Mouse (Mus musculus) heart, postnatal 14 days (tissue): ENCODE data around the gene Tpcn1. TPM values are rescaled to one million over a fixed set of nuclear protein-coding genes. Genes with fewer than 3 reads are reported as not detected.

Experiments used
- DNase-seq, 2 experiments: peaks; one replicate each; pipeline ENCODE4 v3.0.0; 2021 to 2022
- intact Hi-C: fragments of 180-260 bp; cut with DNase I; formaldehyde crosslinking; loops from one replicate; pipeline ENCODE4 v1.15.1; 2025
- total RNA-seq, 2 experiments: library from RNA; stranded (reverse); gene quantifications; 2 replicates each; pipeline ENCODE4 v1.2.3; 2021

The Tpcn1 gene
- total RNA-seq, 2 experiments from 2014 or later, result 34.1 to 39.0 TPM

DNA sequence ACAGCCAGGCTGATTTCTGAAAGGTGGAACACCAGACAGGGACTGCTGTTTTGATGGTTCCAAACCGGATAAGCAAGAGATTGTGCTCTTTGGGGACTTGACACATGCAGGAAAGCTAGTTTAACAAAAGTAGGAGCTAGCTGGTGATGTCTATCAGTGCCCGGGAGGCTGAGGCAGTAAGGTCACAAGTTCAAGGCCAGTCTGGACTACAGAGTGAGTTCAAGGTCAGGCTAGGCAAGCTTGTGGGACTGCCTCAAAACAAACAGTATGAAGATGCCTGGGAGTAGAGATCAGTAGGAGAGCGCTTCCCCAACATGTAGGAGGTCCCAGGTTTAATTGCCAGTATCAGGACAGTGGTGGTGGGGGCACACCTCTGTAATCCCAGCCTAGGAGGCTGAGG is 91.4 kb downstream of the Tpcn1 start:
- DNase-seq, result no peak
- intact Hi-C loops, result no loop called here

DNA sequence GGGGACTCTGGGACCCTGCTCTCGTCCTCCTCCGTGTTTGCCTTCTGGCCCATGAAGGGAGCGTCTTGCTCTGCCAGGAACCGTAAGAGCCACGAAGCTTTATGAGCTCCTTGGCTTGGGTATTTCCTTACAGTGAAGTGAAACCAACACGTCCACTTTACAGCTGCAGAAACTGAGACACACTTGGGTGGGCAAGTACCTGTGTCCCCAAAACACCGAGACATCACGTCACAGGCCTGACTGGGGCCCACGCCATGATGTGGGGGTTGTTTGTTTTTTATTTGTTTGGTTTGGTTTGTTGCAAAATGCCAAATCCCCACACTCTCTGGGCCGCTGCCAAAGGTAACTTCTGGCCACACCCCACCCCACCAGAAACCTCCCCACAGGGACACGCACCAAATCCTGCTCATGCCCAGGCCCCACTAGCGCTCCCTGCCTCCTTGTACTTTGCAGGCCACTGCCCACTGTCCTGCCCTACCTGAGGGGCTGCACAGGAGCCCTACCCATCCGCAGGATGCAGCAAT is 92.7 kb downstream of the Tpcn1 start:
- intact Hi-C loops, result no loop called here

DNA sequence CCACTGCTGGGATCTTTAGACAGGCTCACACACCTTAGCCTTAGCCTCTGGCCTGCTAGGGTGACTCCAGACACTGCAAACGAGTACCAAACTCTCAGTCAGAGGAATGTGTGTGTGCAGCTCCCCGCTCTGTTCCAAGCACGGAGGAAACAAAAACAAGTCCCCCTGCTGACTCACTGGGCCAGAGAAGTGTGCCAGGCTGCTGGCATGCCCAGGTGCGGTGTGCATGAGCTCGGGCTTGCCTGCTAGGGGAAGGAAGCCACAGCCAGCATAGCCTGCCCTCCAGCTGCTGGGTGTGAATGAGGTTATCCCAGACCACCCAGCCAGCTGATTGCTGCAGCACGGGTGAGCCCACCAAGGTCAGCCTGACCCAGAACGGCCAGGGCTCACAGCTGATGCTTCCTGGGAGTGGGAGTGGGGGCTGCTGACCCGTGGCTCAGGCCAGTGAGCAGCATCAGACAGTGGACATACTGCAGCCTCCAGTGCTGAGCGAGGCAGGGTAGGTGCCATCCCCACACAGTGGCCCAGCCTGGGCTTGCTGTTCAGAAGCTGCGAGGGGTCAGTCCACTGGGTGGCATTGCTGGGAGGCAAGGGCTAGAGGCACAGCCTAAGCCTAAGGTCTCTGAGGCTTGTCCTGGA is 93.3 kb downstream of the Tpcn1 start:
- no peak for DNase-seq
- intact Hi-C loops, result no loop called here

More for the DNA sequence above, 92.7 kb downstream of the Tpcn1 start:
- no peak for DNase-seq

DNA sequence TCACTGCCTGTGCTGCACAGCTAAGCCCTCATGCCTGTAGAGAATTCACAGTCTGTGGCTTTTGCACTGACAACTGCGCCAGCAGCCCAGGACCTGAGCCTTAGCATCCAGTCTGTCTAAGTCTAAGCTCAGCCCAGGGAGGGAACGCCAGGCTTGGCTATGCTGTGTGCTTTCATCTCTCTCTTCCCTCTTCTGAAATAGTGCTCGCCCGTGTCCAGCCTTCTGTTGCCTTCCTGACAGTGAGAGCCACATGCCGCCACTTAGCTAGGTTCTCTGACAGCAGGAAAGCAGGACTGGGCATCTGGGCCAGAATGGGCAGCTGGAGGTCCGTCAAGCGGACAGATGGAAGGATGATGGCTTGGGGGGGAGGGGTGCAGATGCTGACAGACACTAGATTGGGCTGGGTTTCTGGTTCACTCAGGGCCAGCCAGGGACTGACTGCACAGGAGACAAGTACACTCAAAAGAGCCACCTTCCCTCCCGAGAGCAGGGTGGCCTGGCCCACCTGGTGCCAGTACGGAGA is 94.5 kb downstream of the Tpcn1 start:
- intact Hi-C loops, result no loop called here
- no peak for DNase-seq

DNA sequence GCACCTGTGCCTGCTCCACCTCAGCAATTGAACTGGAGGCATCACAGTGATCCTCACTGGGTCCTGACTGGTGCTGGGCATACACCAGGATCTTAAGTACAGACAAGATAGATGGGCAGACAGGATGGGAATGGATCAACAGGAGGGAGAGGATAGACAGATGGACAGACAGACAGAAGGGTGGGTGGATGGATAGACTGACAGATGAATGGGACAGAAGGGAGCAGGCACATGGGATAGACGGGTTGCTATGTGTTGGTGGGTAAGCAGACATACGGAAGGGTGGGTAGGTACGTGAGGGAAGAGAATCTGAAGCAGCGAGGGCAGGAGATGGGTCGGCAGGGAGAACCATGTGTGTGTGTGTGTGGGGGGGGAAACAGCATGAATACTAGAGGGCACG is 95.0 kb downstream of the Tpcn1 start:
- no peak for DNase-seq
- intact Hi-C loops, result no loop called here

DNA sequence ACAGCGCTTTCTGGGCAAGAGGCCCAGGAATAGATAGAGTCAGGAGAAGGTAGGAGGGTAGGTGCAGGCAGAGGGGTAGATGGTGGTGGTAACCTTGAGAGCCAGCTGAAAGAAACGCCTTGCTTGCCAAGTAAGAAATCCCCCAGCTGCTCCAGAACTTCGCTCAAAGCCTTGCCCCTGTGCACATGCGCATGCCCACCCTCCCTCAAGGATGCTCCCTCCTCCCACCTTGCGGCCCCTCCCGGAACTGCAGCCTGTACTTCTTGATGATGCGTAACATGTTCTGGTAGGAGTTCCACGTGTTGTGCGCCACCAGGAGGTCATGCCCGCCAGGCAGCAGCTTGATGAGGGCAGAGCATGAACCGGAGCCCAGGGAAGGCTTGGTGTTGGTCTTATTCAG is 96.0 kb downstream of the Tpcn1 start:
- DNase-seq, result no peak
- intact Hi-C loops, result no loop called here

DNA sequence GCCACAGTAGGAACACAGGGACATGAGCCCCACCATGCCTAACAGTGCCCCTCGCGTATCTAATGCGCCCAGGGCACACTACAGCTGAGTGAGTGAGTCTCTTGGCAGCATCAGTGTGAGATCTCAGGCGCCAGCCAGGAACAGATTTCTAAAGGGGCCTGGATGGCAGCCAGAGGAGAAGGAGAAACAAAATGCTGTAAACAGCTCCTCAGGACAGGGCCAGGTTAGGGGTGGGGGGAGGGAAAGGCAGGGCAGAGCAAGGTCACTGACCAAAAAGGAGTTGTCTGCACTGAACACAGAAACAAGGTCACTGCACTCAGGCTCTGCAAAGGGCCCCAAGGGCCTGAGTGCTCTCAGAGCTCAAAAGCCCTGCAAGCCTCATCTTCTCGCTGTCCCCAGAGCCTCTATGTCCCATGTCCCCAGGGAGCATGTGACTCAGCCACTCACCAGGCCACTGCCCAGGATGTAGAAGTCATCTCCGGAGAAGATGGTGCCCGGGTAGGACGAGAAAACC is 97.7 kb downstream of the Tpcn1 start:
- peak; percentile 40 to 43 for DNase-seq
- intact Hi-C loops, result no loop called here

- DNase-seq, result no peak
- intact Hi-C loops, result no loop called here
Observed at GRCm38 (mm10) chr5:120487844-120488243, 100.6 kb downstream of the Tpcn1 start.

Other genes starting within 250 kb of the Tpcn1 start
- gene Lhx5, start 157.0 kb downstream of the Tpcn1 start, total RNA-seq, result not detected
- 10 to 100 TPM in 1 of 2 experiments, 1 to 10 TPM in 1; 8.7 to 10.9 TPM for gene Sdsl, start 115.9 kb downstream of the Tpcn1 start, total RNA-seq
- not detected for gene Sds, start 112.1 kb downstream of the Tpcn1 start, total RNA-seq
- gene Plbd2, start 85.0 kb downstream of the Tpcn1 start, total RNA-seq, result 10 to 100 TPM; 37.5 to 42.2 TPM
- gene Slc8b1, start 77.5 kb downstream of the Tpcn1 start, total RNA-seq, result 10 to 100 TPM in 1 of 2 experiments, 1 to 10 TPM in 1; 8.7 to 16.4 TPM
- under 1 TPM in 1 of 2 experiments, not detected in 1; 0.15 TPM for gene Iqcd, start 343 bp upstream of the Tpcn1 start, total RNA-seq
- gene Rita1, start 23.9 kb upstream of the Tpcn1 start, total RNA-seq, result 10 to 100 TPM; 15.1 to 18.3 TPM
- 10 to 100 TPM; 20.4 to 22.5 TPM for gene Ddx54, start 24.1 kb upstream of the Tpcn1 start, total RNA-seq
- gene Cfap73, start 45.6 kb upstream of the Tpcn1 start, total RNA-seq, result not detected
- gene Rasal1, start 60.1 kb upstream of the Tpcn1 start, total RNA-seq, result under 1 TPM in 1 of 2 experiments, not detected in 1; 0.59 TPM
- 1 to 10 TPM; 1.3 to 3.1 TPM for gene Dtx1, start 123.3 kb upstream of the Tpcn1 start, total RNA-seq
- gene Oas2, start 161.2 kb upstream of the Tpcn1 start, total RNA-seq, result under 1 TPM; 0.26 to 0.37 TPM
- gene Oas3, start 189.0 kb upstream of the Tpcn1 start, total RNA-seq, result under 1 TPM in 1 of 2 experiments, not detected in 1; 0.20 TPM
- gene Oas1e, start 206.9 kb upstream of the Tpcn1 start, total RNA-seq, result not detected
- under 1 TPM; 0.31 to 0.34 TPM for gene Oas1c, start 223.8 kb upstream of the Tpcn1 start, total RNA-seq